Mouse (Mus musculus): ENCODE results near the gene Cyp11a1. TPM values are rescaled to one million over a fixed set of nuclear protein-coding genes. Genes with fewer than 3 reads are reported as not detected.

Cyp11a1 gene
- polyA plus RNA-seq, 1 experiment: 0.19 TPM

- no peak overlapping the region for H3K27ac ChIP-seq (ENCODE audit: insufficient read depth, low read depth, low read length)
- no peaks in the 10 kb centered on the region for H3K36me3 ChIP-seq (ENCODE audit: control insufficient read depth, insufficient read depth, low read length)
- WGBS: 84% methylated on average over 10 of the region's 10 CpGs
- H3K27me3 ChIP-seq (ENCODE audit: control insufficient read depth, insufficient read depth, low read length): 0 out of 2 replicates have a peak, but pooled peaks cover 3% of the 10 kb centered on the region
- no peak for TF ChIP-seq CTCF (IDR thresholded peaks at IDR 0.05; ENCODE audit: extremely low read depth, insufficient read length, insufficient replicate concordance, low read depth, low read length)
- no peak for TF ChIP-seq POLR2A (IDR thresholded peaks at IDR 0.05; ENCODE audit: low read depth, low read length)
- H3K4me3 ChIP-seq (ENCODE audit: low read depth, low read length): no peak overlapping the region
- H3K4me1 ChIP-seq (ENCODE audit: control insufficient read depth, insufficient read depth, insufficient read length, low read length): no peaks in the 10 kb centered on the region
Observed at GRCm38 (mm10) chr9:58043496-58044017, 37.3 kb downstream of the Cyp11a1 start.

- TF ChIP-seq POLR2A (IDR thresholded peaks at IDR 0.05; ENCODE audit: low read depth, low read length) (no peak), CTCF (IDR thresholded peaks at IDR 0.05; ENCODE audit: extremely low read depth, insufficient read length, insufficient replicate concordance, low read depth, low read length) (no peak)
- no peaks in the 10 kb centered on the region for H3K27me3 ChIP-seq (ENCODE audit: control insufficient read depth, insufficient read depth, low read length)
Observed at GRCm38 (mm10) chr9:58044828-58045227, 38.6 kb downstream of the Cyp11a1 start.

GRCm38 (mm10) chr9:58045646-58046045 lies 39.4 kb downstream of the Cyp11a1 start:
- Histone ChIP-seq H3K36me3 (ENCODE audit: control insufficient read depth, insufficient read depth, low read length) (no peaks in the 10 kb centered on the region), H3K4me3 (ENCODE audit: low read depth, low read length) (no peak overlapping the region), H3K4me1 (ENCODE audit: control insufficient read depth, insufficient read depth, insufficient read length, low read length) (no peaks in the 10 kb centered on the region), H3K27me3 (ENCODE audit: control insufficient read depth, insufficient read depth, low read length) (no peaks in the 10 kb centered on the region), H3K27ac (ENCODE audit: insufficient read depth, low read depth, low read length) (no peak overlapping the region)
- TF ChIP-seq POLR2A (IDR thresholded peaks at IDR 0.05; ENCODE audit: low read depth, low read length) (no peak), CTCF (IDR thresholded peaks at IDR 0.05; ENCODE audit: extremely low read depth, insufficient read length, insufficient replicate concordance, low read depth, low read length) (no peak)
- 34% methylated on average over 4 of the region's 4 CpGs for WGBS

More at GRCm38 (mm10) chr9:58044828-58045227, 38.6 kb downstream of the Cyp11a1 start:
- Histone ChIP-seq H3K4me1 (ENCODE audit: control insufficient read depth, insufficient read depth, insufficient read length, low read length) (no peaks in the 10 kb centered on the region), H3K36me3 (ENCODE audit: control insufficient read depth, insufficient read depth, low read length) (no peaks in the 10 kb centered on the region), H3K4me3 (ENCODE audit: low read depth, low read length) (no peak overlapping the region), H3K27ac (ENCODE audit: insufficient read depth, low read depth, low read length) (no peak overlapping the region)
- WGBS: 27% methylated on average over 10 of the region's 10 CpGs

- no peaks in the 10 kb centered on the region for H3K36me3 ChIP-seq (ENCODE audit: control insufficient read depth, insufficient read depth, low read length)
- no peaks in the 10 kb centered on the region for H3K4me1 ChIP-seq (ENCODE audit: control insufficient read depth, insufficient read depth, insufficient read length, low read length)
- H3K27me3 ChIP-seq (ENCODE audit: control insufficient read depth, insufficient read depth, low read length): no peaks in the 10 kb centered on the region
- H3K4me3 ChIP-seq (ENCODE audit: low read depth, low read length): no peak overlapping the region
- TF ChIP-seq POLR2A (IDR thresholded peaks at IDR 0.05; ENCODE audit: low read depth, low read length): no peak
- TF ChIP-seq CTCF (IDR thresholded peaks at IDR 0.05; ENCODE audit: extremely low read depth, insufficient read length, insufficient replicate concordance, low read depth, low read length): no peak
- H3K27ac ChIP-seq (ENCODE audit: insufficient read depth, low read depth, low read length): no peak overlapping the region
- WGBS: 77% methylated on average over 10 of the region's 10 CpGs
Observed at GRCm38 (mm10) chr9:58047061-58047460, 40.9 kb downstream of the Cyp11a1 start.

- Histone ChIP-seq H3K27me3 (ENCODE audit: control insufficient read depth, insufficient read depth, low read length) (no peaks in the 10 kb centered on the region), H3K27ac (ENCODE audit: insufficient read depth, low read depth, low read length) (no peak overlapping the region), H3K36me3 (ENCODE audit: control insufficient read depth, insufficient read depth, low read length) (no peaks in the 10 kb centered on the region), H3K4me3 (ENCODE audit: low read depth, low read length) (no peak overlapping the region), H3K4me1 (ENCODE audit: control insufficient read depth, insufficient read depth, insufficient read length, low read length) (no peaks in the 10 kb centered on the region)
- no peak for TF ChIP-seq POLR2A (IDR thresholded peaks at IDR 0.05; ENCODE audit: low read depth, low read length)
- TF ChIP-seq CTCF (IDR thresholded peaks at IDR 0.05; ENCODE audit: extremely low read depth, insufficient read length, insufficient replicate concordance, low read depth, low read length): no peak
- WGBS: 12% methylated on average over 6 of the region's 6 CpGs
Observed at GRCm38 (mm10) chr9:58048621-58049020, 42.4 kb downstream of the Cyp11a1 start.

- H3K4me1 ChIP-seq (ENCODE audit: control insufficient read depth, insufficient read depth, insufficient read length, low read length): no peaks in the 10 kb centered on the region
- no peak overlapping the region for H3K4me3 ChIP-seq (ENCODE audit: low read depth, low read length)
- WGBS: 61% methylated on average over 6 of the region's 6 CpGs
- H3K36me3 ChIP-seq (ENCODE audit: control insufficient read depth, insufficient read depth, low read length): no peaks in the 10 kb centered on the region
- no peaks in the 10 kb centered on the region for H3K27me3 ChIP-seq (ENCODE audit: control insufficient read depth, insufficient read depth, low read length)
- no peak for TF ChIP-seq CTCF (IDR thresholded peaks at IDR 0.05; ENCODE audit: extremely low read depth, insufficient read length, insufficient replicate concordance, low read depth, low read length)
- TF ChIP-seq POLR2A (IDR thresholded peaks at IDR 0.05; ENCODE audit: low read depth, low read length): no peak
- no peak overlapping the region for H3K27ac ChIP-seq (ENCODE audit: insufficient read depth, low read depth, low read length)
Observed at GRCm38 (mm10) chr9:58049186-58049585, 43.0 kb downstream of the Cyp11a1 start.

- TF ChIP-seq POLR2A (IDR thresholded peaks at IDR 0.05; ENCODE audit: low read depth, low read length) (no peak), CTCF (IDR thresholded peaks at IDR 0.05; ENCODE audit: extremely low read depth, insufficient read length, insufficient replicate concordance, low read depth, low read length) (no peak)
- Histone ChIP-seq H3K36me3 (ENCODE audit: control insufficient read depth, insufficient read depth, low read length) (no peaks in the 10 kb centered on the region), H3K27ac (ENCODE audit: insufficient read depth, low read depth, low read length) (no peak overlapping the region), H3K27me3 (ENCODE audit: control insufficient read depth, insufficient read depth, low read length) (no peaks in the 10 kb centered on the region), H3K4me1 (ENCODE audit: control insufficient read depth, insufficient read depth, insufficient read length, low read length) (no peaks in the 10 kb centered on the region), H3K4me3 (ENCODE audit: low read depth, low read length) (no peak overlapping the region)
- WGBS: 60% methylated on average over 7 of the region's 7 CpGs
Observed at GRCm38 (mm10) chr9:58049861-58050260, 43.6 kb downstream of the Cyp11a1 start.
